Mouse (Mus musculus) myocyte (in vitro differentiated cells): ENCODE results near the gene Zfp747.
"Not testable (repeated sequence)": the region's sequence is repeated elsewhere in the genome, so short reads cannot be mapped to it uniquely, and the experiment has no call there.

Experiments used
- CEBPB ChIP-seq: IDR thresholded peaks from 2 replicates; pipeline ENCODE4 v1.6.1; 2011; ENCODE audit warnings: mild to moderate bottlenecking, moderate library complexity; ENCODE audit not compliant: poor library complexity, insufficient read depth, severe bottlenecking
- E2F4 ChIP-seq: IDR thresholded peaks from one replicate; pipeline ENCODE4 v1.6.1; 2011; ENCODE audit warnings: mild to moderate bottlenecking, control low read depth, moderate library complexity; ENCODE audit not compliant: insufficient read depth
- MAX ChIP-seq: IDR thresholded peaks from one replicate; pipeline ENCODE4 v1.6.1; 2011; ENCODE audit warnings: low read depth, mild to moderate bottlenecking, control low read depth
- MYOD1 ChIP-seq, 3 experiments: IDR thresholded peaks; one replicate each; pipeline ENCODE4 v1.6.1; 2011; ENCODE audit warnings: control low read depth in 2 of 3, low read depth in 2 of 3, mild to moderate bottlenecking in 2 of 3, moderate library complexity in 1 of 3; ENCODE audit not compliant: insufficient read length in 2 of 3, control insufficient read depth in 1 of 3
- MYOG ChIP-seq, 3 experiments: IDR thresholded peaks; one replicate each; pipeline ENCODE4 v1.6.1; 2011; ENCODE audit warnings: control low read depth in 2 of 3, low read depth in 2 of 3, mild to moderate bottlenecking in 2 of 3; ENCODE audit not compliant: insufficient read length in 2 of 3, control insufficient read depth in 1 of 3, insufficient read depth in 1 of 3
- POLR2A ChIP-seq: IDR thresholded peaks from one replicate; pipeline ENCODE4 v1.6.1; 2011; ENCODE audit warnings: low read depth, mild to moderate bottlenecking, control low read depth, moderate library complexity; ENCODE audit not compliant: insufficient read length
- POLR2AphosphoS2 ChIP-seq: IDR thresholded peaks from one replicate; pipeline ENCODE4 v1.6.1; 2011; ENCODE audit warnings: low read depth, control low read depth; ENCODE audit not compliant: insufficient read length
- TCF12 ChIP-seq: IDR thresholded peaks from one replicate; pipeline ENCODE4 v1.6.1; 2011; ENCODE audit warnings: mild to moderate bottlenecking, control low read depth; ENCODE audit not compliant: poor library complexity, insufficient read depth, severe bottlenecking
- USF1 ChIP-seq: IDR thresholded peaks from one replicate; pipeline ENCODE4 v1.6.1; 2011; ENCODE audit warnings: low read depth, mild to moderate bottlenecking, control low read depth, moderate library complexity

DNA sequence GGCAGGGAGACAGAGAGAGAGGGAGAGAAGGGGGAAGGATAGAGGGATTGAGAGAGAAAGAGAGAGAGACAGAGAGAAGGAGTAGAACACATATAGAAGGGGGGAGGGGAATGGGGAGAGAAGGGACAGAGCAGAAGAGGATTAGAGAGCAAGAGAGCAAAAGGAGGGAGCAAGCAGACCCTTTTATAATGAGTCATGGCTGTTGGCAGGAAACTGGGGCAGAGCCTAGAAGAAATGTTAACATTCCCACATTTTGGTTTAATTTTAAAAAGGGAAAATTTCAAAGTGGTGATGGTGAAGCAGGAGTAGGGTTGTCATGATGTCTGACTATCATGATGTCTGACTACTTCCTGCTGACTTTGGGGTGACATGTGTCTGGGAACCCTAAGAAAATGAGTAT is 12.4 kb upstream of the Zfp747 start:
- not testable (repeated sequence) for TF ChIP-seq POLR2AphosphoS2; POLR2A; CEBPB; TCF12; E2F4; USF1; MYOD1 (IDR thresholded peaks at IDR 0.05; ENCODE audit: control insufficient read depth in 1 of 3, insufficient read length in 2 of 3, low read depth in 2 of 3); MYOG (IDR thresholded peaks at IDR 0.05; ENCODE audit: control insufficient read depth in 1 of 3, insufficient read depth in 1 of 3, insufficient read length in 2 of 3, low read depth in 2 of 3); MAX
